Mouse (Mus musculus) splenic B cell, adult 2 months (primary cell): Measurements from ENCODE around the gene Lrrc8e.

Source experiments
- DNase-seq: peaks from one replicate; pipeline ENCODE4 v3.0.0-alpha.2; 2011; ENCODE audit warnings: low read depth, low spot score
- H3K27me3 ChIP-seq: 2 replicates; pipeline ENCODE4 v1.6.1; 2012; ENCODE audit warnings: mild to moderate bottlenecking, low read length, moderate library complexity, mixed read lengths; ENCODE audit not compliant: control insufficient read depth, poor library complexity, insufficient read depth, severe bottlenecking
- H3K36me3 ChIP-seq: 2 replicates; pipeline ENCODE4 v1.6.1; 2012; ENCODE audit warnings: mild to moderate bottlenecking, low read length, moderate library complexity, mixed read lengths; ENCODE audit not compliant: control insufficient read depth, poor library complexity, insufficient read depth, severe bottlenecking

Lrrc8e gene

DNA sequence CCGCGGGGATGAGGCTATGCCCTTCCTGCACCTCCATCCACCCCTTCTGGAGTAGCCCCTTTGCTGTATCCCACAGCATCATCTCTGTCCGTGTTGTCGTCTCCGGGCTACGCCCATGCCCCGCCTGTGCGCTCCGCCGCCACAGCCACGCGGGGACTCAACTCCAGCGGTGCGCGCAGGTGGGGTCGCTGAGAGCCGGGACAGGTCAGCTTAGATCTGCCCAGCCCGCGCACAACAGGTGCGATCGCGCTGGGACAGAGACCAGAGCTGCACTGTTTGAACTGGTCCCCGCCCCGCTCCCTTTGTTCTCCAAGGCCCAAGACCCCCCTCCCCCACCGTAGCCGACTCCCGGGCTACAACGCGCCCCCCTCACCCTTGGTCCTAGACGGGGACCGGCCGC lies 32.1 kb downstream of the Lrrc8e start:
- H3K27me3 ChIP-seq, result no peaks in the 10 kb centered on the region
- H3K36me3 ChIP-seq, result peaks cover 4% of the 10 kb centered on the region; the same call in 1 of the 2 replicates
- peak; percentile 27 for DNase-seq

GRCm38 (mm10) chr8:4259125-4259804 lies 32.6 kb downstream of the Lrrc8e start, which contains the start of gene Ctxn1:
Gene Ctxn1 (minus strand): TSS chr8:4259274.
- Histone ChIP-seq H3K36me3 (peaks cover 4% of the 10 kb centered on the region; the same call in 1 of the 2 replicates), H3K27me3 (no peaks in the 10 kb centered on the region)
- DNase-seq, result peak; percentile 89

- H3K27me3 ChIP-seq, result no peaks in the 10 kb centered on the region
- DNase-seq, result no peak
- H3K36me3 ChIP-seq, result peaks cover 4% of the 10 kb centered on the region; the same call in 1 of the 2 replicates
Observed at GRCm38 (mm10) chr8:4259805-4260170, 33.2 kb downstream of the Lrrc8e start.

DNA sequence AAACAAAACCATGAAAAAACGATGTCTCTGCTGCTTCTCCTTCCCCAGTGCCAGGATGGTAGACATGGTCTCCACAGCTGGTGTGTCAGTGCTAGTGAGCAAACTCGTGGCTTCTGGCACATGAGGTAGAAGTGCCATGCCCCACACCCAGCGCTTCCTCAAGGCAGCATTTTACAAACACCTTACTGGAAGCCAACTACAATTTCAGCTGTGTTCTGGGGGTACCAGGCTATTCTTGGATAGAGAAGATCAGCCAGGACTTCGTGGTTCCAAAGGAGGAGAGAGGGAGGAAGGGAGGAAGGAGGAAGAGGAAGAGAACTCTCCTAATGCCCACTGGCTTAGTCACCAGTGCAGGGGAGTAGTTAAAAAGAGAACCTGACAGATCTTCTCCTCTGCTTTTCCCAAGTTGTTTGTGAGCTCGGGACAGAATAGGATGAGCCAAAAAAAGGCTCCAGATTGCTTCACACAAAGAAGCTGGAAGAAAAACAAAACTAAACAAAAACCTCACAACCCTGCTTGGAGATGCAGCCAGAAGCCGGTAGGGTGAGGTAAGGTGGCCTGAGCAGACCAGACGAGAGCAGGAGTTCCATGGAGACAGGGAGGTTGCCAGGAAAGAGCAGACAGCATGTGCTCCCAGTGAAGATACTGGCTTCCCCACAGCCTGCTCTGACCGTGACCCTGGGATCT lies 36.6 kb downstream of the Lrrc8e start:
- Histone ChIP-seq H3K36me3 (peaks cover 14% of the 10 kb centered on the region), H3K27me3 (no peaks in the 10 kb centered on the region)
- DNase-seq, result no peak

DNA sequence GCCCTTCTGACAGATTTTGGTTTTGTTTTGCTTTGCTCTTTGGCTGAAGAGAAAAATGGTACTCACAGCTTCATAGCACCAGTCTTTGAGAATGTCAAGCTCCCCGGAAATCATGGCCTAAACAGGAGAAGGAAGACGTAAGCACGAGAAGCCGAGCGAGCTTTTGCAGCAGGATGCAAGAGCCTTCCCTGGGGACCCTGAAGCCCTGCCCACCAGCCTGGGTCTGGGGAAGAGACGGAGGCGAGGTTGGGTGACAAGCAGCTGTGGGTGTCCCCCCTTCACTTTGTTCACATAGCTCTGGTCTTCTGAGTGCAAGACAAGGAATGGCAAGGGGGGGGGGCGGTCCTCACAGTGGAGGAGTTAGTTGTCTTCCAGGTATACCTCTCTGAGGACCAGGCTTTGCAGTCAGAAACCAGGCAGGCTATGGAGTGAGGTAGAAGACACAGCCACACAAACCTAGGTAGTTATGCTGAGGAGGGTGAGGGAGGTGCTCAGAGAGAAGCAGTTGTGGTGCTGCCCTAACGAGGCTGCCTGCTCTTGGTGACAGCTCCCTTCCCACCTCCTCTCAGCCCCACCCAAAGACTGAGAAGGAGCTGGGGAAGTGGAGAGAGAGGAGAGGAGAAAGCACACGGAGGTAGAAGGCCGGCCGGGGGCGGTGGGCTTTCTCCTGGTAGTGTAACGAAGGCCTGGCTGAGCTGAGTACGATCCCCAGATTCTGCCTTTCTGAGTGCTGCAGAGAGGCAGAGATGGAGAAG lies 38.7 kb downstream of the Lrrc8e start:
- H3K36me3 ChIP-seq, result peaks cover 24% of the 10 kb centered on the region

GRCm38 (mm10) chr8:4267627-4268026 lies 41.0 kb downstream of the Lrrc8e start:
- peak; percentile 28 for DNase-seq
- peaks cover 23% of the 10 kb centered on the region for H3K36me3 ChIP-seq
- H3K27me3 ChIP-seq, result no peaks in the 10 kb centered on the region

More for the DNA sequence above, 38.7 kb downstream of the Lrrc8e start:
- no peak for DNase-seq
- no peaks in the 10 kb centered on the region for H3K27me3 ChIP-seq

GRCm38 (mm10) chr8:4269609-4270008 lies 43.0 kb downstream of the Lrrc8e start:
- peaks cover 21% of the 10 kb centered on the region for H3K36me3 ChIP-seq
- H3K27me3 ChIP-seq, result no peaks in the 10 kb centered on the region
- DNase-seq, result no peak

- peak; percentile 93 for DNase-seq
- no peaks in the 10 kb centered on the region for H3K36me3 ChIP-seq
Observed at GRCm38 (mm10) chr8:4275275-4276110, 48.9 kb downstream of the Lrrc8e start, which contains the start of gene Timm44. Gene Timm44 (minus strand): TSS chr8:4275913.

GRCm38 (mm10) chr8:4276111-4276465 lies 49.5 kb downstream of the Lrrc8e start:
- DNase-seq, result no peak
- no peaks in the 10 kb centered on the region for H3K36me3 ChIP-seq

More at GRCm38 (mm10) chr8:4275275-4276110, 48.9 kb downstream of the Lrrc8e start, which contains the start of gene Timm44:
- H3K27me3 ChIP-seq, result no peaks in the 10 kb centered on the region

More at GRCm38 (mm10) chr8:4276111-4276465, 49.5 kb downstream of the Lrrc8e start:
- H3K27me3 ChIP-seq, result no peaks in the 10 kb centered on the region
